Mouse (Mus musculus) ovary, postnatal 36 days (tissue): ENCODE data around the gene Cep97.
A peak's percentile ranks its signal among the peaks of the same experiment; 100 is the strongest.
"Not testable (repeated sequence)": the region's sequence is repeated elsewhere in the genome, so short reads cannot be mapped to it uniquely, and the experiment has no call there.

Source experiments
- DNase-seq: peaks from one replicate; pipeline ENCODE4 v3.0.0; 2022; ENCODE audit warnings: low spot score, mixed read lengths

Cep97 gene

GRCm38 (mm10) chr16:55934453-55935037, at the start of gene Cep97:
TSS of gene Cep97 (minus strand) at chr16:55934855.
- peak; percentile 83 for DNase-seq

GRCm38 (mm10) chr16:55974903-55975285, 40.2 kb upstream of the Cep97 start:
- DNase-seq = no peak

- peak; percentile 91 for DNase-seq
Observed at GRCm38 (mm10) chr16:55974256-55974902, 39.7 kb upstream of the Cep97 start.

- peak; percentile 99 for DNase-seq
Observed at GRCm38 (mm10) chr16:55973431-55974255, 39.0 kb upstream of the Cep97 start, which contains the start of gene Zbtb11. TSS of gene Zbtb11 (plus strand) at chr16:55973883.

GRCm38 (mm10) chr16:55972626-55973201, 38.1 kb upstream of the Cep97 start:
- DNase-seq = no peak

- DNase-seq = no peak
Observed at GRCm38 (mm10) chr16:55971735-55972615, 37.3 kb upstream of the Cep97 start.

GRCm38 (mm10) chr16:55970416-55970815, 35.8 kb upstream of the Cep97 start:
- DNase-seq = no peak

GRCm38 (mm10) chr16:55969147-55969546, 34.5 kb upstream of the Cep97 start:
- DNase-seq = peak; percentile 38

GRCm38 (mm10) chr16:55967221-55967620, 32.6 kb upstream of the Cep97 start:
- no peak for DNase-seq

- DNase-seq = peak; percentile 91
Observed at GRCm38 (mm10) chr16:55966212-55966871, 31.7 kb upstream of the Cep97 start, which contains the start of gene Rpl24. TSS of gene Rpl24 (plus strand) at chr16:55966275.

- DNase-seq = no peak
Observed at GRCm38 (mm10) chr16:55964126-55964949, 29.7 kb upstream of the Cep97 start.

- DNase-seq = not testable (repeated sequence)
Observed at GRCm38 (mm10) chr16:55963068-55963467, 28.4 kb upstream of the Cep97 start.

- DNase-seq = not testable (repeated sequence)
Observed at GRCm38 (mm10) chr16:55954196-55954595, 19.5 kb upstream of the Cep97 start.

GRCm38 (mm10) chr16:55952771-55953170, 18.1 kb upstream of the Cep97 start:
- DNase-seq = no peak

GRCm38 (mm10) chr16:55951679-55952327, 17.1 kb upstream of the Cep97 start:
- DNase-seq = no peak

- peak; percentile 23 for DNase-seq
Observed at GRCm38 (mm10) chr16:55950946-55951678, 16.5 kb upstream of the Cep97 start.

- no peak for DNase-seq
Observed at GRCm38 (mm10) chr16:55950462-55950861, 15.8 kb upstream of the Cep97 start.

- DNase-seq = no peak
Observed at GRCm38 (mm10) chr16:55948963-55949362, 14.3 kb upstream of the Cep97 start.
